Mouse (Mus musculus) hindbrain, embryonic 16.5 days (tissue): Measurements from ENCODE around the gene Gm49711. TPM values are rescaled to one million over a fixed set of nuclear protein-coding genes. Genes with fewer than 3 reads are reported as not detected.

Experiments
- ATAC-seq: fragments of 200-750 bp; cut with Nextera tagmentation; 2 replicates; pipeline ENCODE4 v1.8.0; 2017; ENCODE audit warnings: moderate TSS enrichment, moderate library complexity
- H3K27ac ChIP-seq: fragments of 300-500 bp; sonication (generic); 2 replicates; pipeline ENCODE4 v1.5.1; 2014; ENCODE audit warnings: low read depth, mild to moderate bottlenecking, control low read depth, low read length, moderate library complexity
- H3K27me3 ChIP-seq: fragments of 300-500 bp; sonication (generic); replicated peaks from 2 replicates; pipeline ENCODE4 v1.6.1; 2014; ENCODE audit warnings: low read length; ENCODE audit not compliant: control insufficient read depth, insufficient read depth
- H3K36me3 ChIP-seq: fragments of 300-500 bp; sonication (generic); 2 replicates; pipeline ENCODE4 v1.6.1; 2014; ENCODE audit warnings: mild to moderate bottlenecking, low read length, moderate library complexity, mixed read lengths; ENCODE audit not compliant: control insufficient read depth, insufficient read depth
- H3K4me1 ChIP-seq: fragments of 300-500 bp; sonication (generic); 2 replicates; pipeline ENCODE4 v1.6.1; 2014; ENCODE audit warnings: low read depth, low read length; ENCODE audit not compliant: control insufficient read depth, insufficient read depth
- H3K4me2 ChIP-seq: fragments of 300-500 bp; sonication (generic); 2 replicates; pipeline ENCODE4 v1.6.1; 2014; ENCODE audit warnings: mild to moderate bottlenecking, low read length, control low read depth, moderate library complexity
- H3K4me3 ChIP-seq: fragments of 300-500 bp; sonication (generic); 2 replicates; pipeline ENCODE4 v1.5.1; 2014; ENCODE audit warnings: mild to moderate bottlenecking, low read length, control low read depth, moderate library complexity
- H3K9ac ChIP-seq: fragments of 300-500 bp; sonication (generic); 2 replicates; pipeline ENCODE4 v1.6.1; 2014; ENCODE audit warnings: low read depth, mild to moderate bottlenecking, control low read depth, low read length, moderate library complexity
- H3K9me3 ChIP-seq: fragments of 300-500 bp; sonication (generic); 2 replicates; pipeline ENCODE4 v1.6.1; 2014; ENCODE audit warnings: mild to moderate bottlenecking, low read length, moderate library complexity; ENCODE audit not compliant: control insufficient read depth
- WGBS: fragments of 180-500 bp; shearing (Covaris S2); extraction: QIAGEN DNeasy Blood & Tissue Kit; methylation state at CpG from one replicate; pipeline ENCODE4 v1.1.7; 2014; 5-methylcytosine and 5-hydroxymethylcytosine counted together
- polyA plus RNA-seq: library from polyadenylated mRNA; unstranded; fragments of >200 nt; fragmentation: Nextera tagmentation; extraction: Ambion mirVana; gene quantifications from 2 replicates; pipeline ENCODE4 v1.2.1, GENCODE M21; 2015

Gm49711 gene
- polyA plus RNA-seq, 1 experiment from 2014 or later = 0.38 TPM

DNA sequence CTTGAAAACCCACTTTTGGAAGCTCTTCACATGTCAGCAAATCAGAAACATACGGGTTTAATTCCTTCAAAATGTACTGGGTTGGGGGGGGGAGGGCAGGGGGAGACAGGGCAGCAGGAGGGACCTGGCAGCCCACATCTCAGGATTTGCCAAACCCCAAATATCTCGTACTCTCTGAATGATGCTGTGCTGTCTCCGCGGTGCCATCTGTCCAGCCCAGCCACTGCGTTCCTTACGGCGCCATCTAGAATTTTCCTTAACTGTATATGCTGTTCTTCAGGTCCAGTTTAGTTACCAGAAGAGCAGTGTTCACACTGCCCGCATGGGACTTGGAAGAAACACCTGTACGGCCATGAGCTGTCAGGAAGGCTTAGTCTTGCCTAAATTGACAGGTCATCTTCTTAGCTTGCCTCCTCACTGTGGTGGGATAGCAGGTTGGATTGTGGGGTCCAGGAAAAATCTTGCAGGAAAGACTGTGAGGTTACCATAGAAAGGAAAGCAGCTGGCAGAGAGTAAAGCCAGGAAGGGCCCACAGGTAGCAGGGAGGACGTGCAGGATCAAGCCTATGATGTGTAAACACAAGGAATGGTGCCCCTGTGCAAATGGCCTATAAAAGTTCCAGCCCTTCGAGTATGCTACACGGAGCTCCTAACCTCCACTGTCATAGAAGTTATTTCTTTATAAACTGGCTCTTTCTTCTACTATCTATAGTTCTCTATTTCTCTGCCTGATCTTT, 89.7 kb downstream of the Gm49711 start:
- Histone ChIP-seq H3K4me3 (no peak overlapping the region), H3K4me1 (no peaks in the 10 kb centered on the region; the same call in 1 of the 2 replicates), H3K9ac (no peak overlapping the region), H3K27ac (no peak overlapping the region), H3K36me3 (no peaks in the 10 kb centered on the region), H3K4me2 (no peak overlapping the region), H3K9me3 (no peaks in the 10 kb centered on the region), H3K27me3 (no peaks in the 10 kb centered on the region)
- ATAC-seq = no peak
- 83% methylated on average over 12 of the region's 12 CpGs for WGBS

DNA sequence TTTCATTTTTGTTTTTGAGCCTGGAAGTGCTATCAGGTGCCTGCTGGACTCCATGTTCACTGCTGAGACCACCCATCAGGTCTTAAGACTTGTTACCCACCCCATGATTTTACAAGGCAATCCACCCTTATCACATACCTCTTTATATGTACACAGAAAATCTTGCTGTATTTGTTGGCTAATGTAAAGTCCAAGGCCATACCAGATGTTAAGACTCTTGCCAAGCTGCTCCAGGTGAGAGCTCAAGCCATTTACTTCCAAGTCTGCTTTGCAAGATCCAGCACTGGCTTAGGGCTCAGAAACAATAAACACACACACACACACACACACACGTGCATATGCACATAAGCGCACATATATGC, 90.2 kb downstream of the Gm49711 start:
- 95% methylated on average over 2 of the region's 2 CpGs for WGBS
- no peak overlapping the region for H3K4me2 ChIP-seq
- H3K36me3 ChIP-seq = no peaks in the 10 kb centered on the region
- ATAC-seq = no peak
- no peak overlapping the region for H3K27ac ChIP-seq
- H3K9ac ChIP-seq = no peak overlapping the region
- H3K4me1 ChIP-seq = no peaks in the 10 kb centered on the region
- no peak overlapping the region for H3K4me3 ChIP-seq
- H3K27me3 ChIP-seq = no peaks in the 10 kb centered on the region
- no peaks in the 10 kb centered on the region for H3K9me3 ChIP-seq

- Histone ChIP-seq H3K4me2 (no peak overlapping the region), H3K9me3 (no peaks in the 10 kb centered on the region), H3K27me3 (no peaks in the 10 kb centered on the region), H3K4me3 (no peak overlapping the region), H3K27ac (no peak overlapping the region), H3K9ac (no peak overlapping the region), H3K36me3 (no peaks in the 10 kb centered on the region), H3K4me1 (no peaks in the 10 kb centered on the region)
- 50% methylated on average over 4 of the region's 4 CpGs for WGBS
- no peak for ATAC-seq
Measured at GRCm38 (mm10) chr16:92150975-92151374, 92.9 kb downstream of the Gm49711 start.

- H3K4me2 ChIP-seq = peak overlapping the region; percentile 87
- H3K9me3 ChIP-seq = no peaks in the 10 kb centered on the region
- H3K4me1 ChIP-seq = peaks cover 14% of the 10 kb centered on the region
- no peaks in the 10 kb centered on the region for H3K27me3 ChIP-seq
- 3% methylated on average over 14 of the region's 14 CpGs for WGBS
- H3K27ac ChIP-seq = peak overlapping the region; percentile 76
- peak; percentile 70 for ATAC-seq
- peak overlapping the region; percentile 45 for H3K4me3 ChIP-seq
- H3K36me3 ChIP-seq = no peaks in the 10 kb centered on the region
- peak overlapping the region; percentile 73 for H3K9ac ChIP-seq
Measured at GRCm38 (mm10) chr16:92158021-92158455, 99.9 kb downstream of the Gm49711 start.

DNA sequence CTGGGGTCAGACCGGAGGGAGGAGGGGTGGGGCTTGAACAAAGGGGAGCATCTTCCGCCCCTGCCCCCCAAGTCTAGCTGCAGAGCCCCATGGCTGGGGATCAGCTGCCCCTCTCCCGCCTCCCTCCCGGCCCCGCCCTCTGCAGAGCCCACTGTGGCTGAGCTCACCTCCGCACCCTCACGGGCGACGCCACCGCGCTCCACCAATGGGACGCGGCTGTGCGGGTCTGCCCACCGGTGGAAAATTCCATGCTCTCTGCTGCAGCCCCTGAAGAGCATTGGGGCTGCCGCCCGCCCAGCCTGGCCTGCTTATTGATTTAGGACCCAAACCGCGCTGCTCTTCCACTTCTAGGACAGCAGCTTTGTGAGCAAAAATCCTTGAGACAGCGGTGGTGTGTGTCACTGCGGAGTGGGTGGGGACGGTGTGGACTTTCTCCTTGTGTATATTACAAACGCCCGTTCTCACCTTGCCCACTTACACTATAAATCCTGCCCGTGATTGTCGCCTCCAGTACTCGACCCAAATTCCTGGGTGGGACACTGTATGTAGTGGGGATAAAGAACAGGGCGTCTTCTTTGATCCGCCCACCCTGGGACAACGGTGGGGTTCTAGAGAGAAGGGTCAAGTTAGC, 100.5 kb downstream of the Gm49711 start:
- WGBS = 3% methylated on average over 24 of the region's 30 CpGs

GRCm38 (mm10) chr16:92159114-92159513, 101.0 kb downstream of the Gm49711 start:
- WGBS = 55% methylated on average over 6 of the region's 6 CpGs
- Histone ChIP-seq H3K27me3 (no peaks in the 10 kb centered on the region), H3K4me2 (peak overlapping the region; percentile 87), H3K9ac (peak overlapping the region; percentile 73), H3K36me3 (no peaks in the 10 kb centered on the region), H3K9me3 (no peaks in the 10 kb centered on the region), H3K4me3 (peak overlapping the region; percentile 45), H3K4me1 (peaks cover 14% of the 10 kb centered on the region), H3K27ac (peak overlapping the region; percentile 76)
- 0 out of 2 replicates have a peak, but pooled peaks have one; percentile 1 for ATAC-seq

More for the DNA sequence above, 100.5 kb downstream of the Gm49711 start:
- ATAC-seq = peak; percentile 98
- peak overlapping the region; percentile 45 for H3K4me3 ChIP-seq
- H3K4me1 ChIP-seq = peaks cover 14% of the 10 kb centered on the region
- H3K9ac ChIP-seq = peak overlapping the region; percentile 73
- H3K9me3 ChIP-seq = no peaks in the 10 kb centered on the region
- H3K27me3 ChIP-seq = no peaks in the 10 kb centered on the region
- H3K36me3 ChIP-seq = no peaks in the 10 kb centered on the region
- H3K4me2 ChIP-seq = peak overlapping the region; percentile 87
- peak overlapping the region; percentile 76 for H3K27ac ChIP-seq

- Histone ChIP-seq H3K27me3 (no peaks in the 10 kb centered on the region), H3K4me3 (no peak overlapping the region), H3K9me3 (no peaks in the 10 kb centered on the region), H3K9ac (no peak overlapping the region), H3K4me2 (no peak overlapping the region), H3K36me3 (no peaks in the 10 kb centered on the region), H3K4me1 (peaks cover 14% of the 10 kb centered on the region), H3K27ac (no peak overlapping the region)
- WGBS = 21% methylated on average over 4 of the region's 4 CpGs
- no peak for ATAC-seq
Measured at GRCm38 (mm10) chr16:92162289-92162688, 104.2 kb downstream of the Gm49711 start.

DNA sequence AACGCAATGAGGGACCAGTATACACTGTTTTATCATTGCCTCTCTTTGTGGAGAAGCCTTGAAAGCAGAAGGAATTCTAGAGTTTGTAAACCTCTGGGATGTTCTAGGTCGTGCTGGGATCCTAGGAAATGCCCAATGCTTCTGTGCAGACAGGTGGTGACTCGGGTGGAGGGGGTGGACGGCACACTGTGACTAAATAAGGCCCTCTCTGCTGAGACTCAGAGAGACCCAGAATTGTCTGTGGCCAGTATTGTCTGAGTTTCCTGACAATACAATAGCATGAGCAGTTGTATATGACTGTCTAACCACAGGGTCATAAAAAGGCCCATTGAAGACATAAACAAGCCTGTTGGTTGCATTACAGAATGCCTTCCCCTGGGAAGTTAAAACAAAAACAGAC, 105.4 kb downstream of the Gm49711 start:
- Histone ChIP-seq H3K4me2 (no peak overlapping the region), H3K36me3 (no peaks in the 10 kb centered on the region), H3K27ac (no peak overlapping the region), H3K27me3 (no peaks in the 10 kb centered on the region), H3K4me3 (no peak overlapping the region), H3K9me3 (peaks cover 4% of the 10 kb centered on the region), H3K9ac (no peak overlapping the region), H3K4me1 (peaks cover 7% of the 10 kb centered on the region)
- WGBS = 72% methylated on average over 4 of the region's 4 CpGs
- ATAC-seq = no peak

GRCm38 (mm10) chr16:92176052-92176451, 117.9 kb downstream of the Gm49711 start:
- Histone ChIP-seq H3K9ac (no peak overlapping the region), H3K4me1 (no peaks in the 10 kb centered on the region), H3K27ac (no peak overlapping the region), H3K4me3 (no peak overlapping the region), H3K27me3 (no peaks in the 10 kb centered on the region), H3K4me2 (no peak overlapping the region), H3K36me3 (no peaks in the 10 kb centered on the region), H3K9me3 (no peaks in the 10 kb centered on the region)
- 44% methylated on average over 1 of the region's 1 CpGs for WGBS
- no peak for ATAC-seq
